Mouse (Mus musculus) brain, adult 2 months (tissue): ENCODE measurements around the gene Bmp5.
A peak's percentile ranks its signal among the peaks of the same experiment; 100 is the strongest.

Experiments
- DNase-seq: peaks from one replicate; pipeline ENCODE4 v3.0.0; 2011; ENCODE audit warnings: low read depth, low spot score

Bmp5 gene

GRCm38 (mm10) chr9:75839450-75839849, 64.3 kb downstream of the Bmp5 start:
- no peak for DNase-seq

- DNase-seq: no peak
These were observed 65.7 kb downstream of the Bmp5 start for GRCm38 (mm10) chr9:75840841-75841240.

GRCm38 (mm10) chr9:75846010-75846409, 70.8 kb downstream of the Bmp5 start:
- no peak for DNase-seq

DNA sequence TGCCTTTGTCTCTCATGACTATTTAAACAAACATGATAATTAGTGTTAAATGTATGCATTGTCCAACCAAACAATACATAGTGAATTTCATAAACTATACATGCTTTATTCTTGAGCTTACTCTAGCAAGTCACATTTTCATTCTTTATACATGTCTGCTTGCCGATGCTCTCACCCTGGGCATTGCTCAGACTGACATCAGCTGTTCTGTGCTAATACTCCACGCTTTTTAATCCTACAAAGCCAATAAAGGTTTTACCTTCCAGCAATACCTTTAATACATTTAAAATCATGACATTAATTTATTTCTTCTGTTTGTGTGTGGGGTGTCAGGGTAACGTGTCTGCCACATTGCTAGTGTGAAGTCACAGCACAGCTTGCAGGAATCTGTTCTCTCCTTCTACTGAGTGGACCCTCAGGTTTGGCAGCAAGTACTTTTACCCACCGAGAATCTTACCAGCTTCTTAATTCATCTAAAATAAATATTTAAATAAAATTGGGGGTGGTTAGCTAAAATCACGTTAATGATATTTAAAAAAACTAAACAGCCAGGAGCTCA, 75.6 kb downstream of the Bmp5 start:
- DNase-seq: no peak

DNA sequence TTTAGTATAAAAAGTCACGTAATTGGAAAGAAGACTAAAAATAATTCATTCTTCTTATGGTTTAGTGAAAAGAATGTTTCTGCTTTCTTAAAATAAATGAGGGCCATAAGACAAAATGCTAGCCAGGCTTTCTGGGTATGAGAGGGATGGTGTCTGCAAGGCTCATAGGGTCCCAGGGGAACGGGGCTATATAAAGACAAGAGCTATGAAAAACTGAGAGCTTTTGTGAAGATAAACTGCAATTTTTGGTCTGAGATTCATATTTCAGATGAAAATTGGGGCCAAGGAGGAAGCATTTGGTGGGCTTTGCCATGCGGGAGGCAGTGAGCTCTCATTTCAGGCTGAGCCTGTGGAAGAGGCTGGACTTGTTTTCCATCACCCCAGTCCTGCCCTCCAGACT, 83.0 kb downstream of the Bmp5 start:
- DNase-seq: no peak

GRCm38 (mm10) chr9:75858939-75859338, 83.8 kb downstream of the Bmp5 start:
- no peak for DNase-seq

GRCm38 (mm10) chr9:75870332-75871177, 95.4 kb downstream of the Bmp5 start:
- DNase-seq: no peak

DNA sequence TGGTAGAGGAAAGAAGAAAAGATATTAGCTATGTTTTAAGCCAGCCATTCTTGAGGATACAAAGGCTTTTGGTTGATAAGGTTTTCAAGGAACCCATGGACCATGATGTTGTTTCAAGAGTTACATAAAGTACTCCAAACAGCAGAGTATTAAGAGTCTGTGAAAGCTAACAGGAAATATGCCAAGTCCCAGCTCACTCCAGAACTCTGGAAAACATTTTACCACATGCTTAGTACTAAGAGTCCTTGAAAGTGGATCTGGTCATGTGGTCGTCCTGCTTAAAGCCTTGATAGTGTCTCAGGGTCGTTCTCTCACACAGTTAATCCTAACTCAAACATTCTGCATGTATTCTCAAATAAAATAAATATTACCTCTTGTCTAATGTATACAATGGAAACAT, 101.2 kb downstream of the Bmp5 start:
- no peak for DNase-seq

DNA sequence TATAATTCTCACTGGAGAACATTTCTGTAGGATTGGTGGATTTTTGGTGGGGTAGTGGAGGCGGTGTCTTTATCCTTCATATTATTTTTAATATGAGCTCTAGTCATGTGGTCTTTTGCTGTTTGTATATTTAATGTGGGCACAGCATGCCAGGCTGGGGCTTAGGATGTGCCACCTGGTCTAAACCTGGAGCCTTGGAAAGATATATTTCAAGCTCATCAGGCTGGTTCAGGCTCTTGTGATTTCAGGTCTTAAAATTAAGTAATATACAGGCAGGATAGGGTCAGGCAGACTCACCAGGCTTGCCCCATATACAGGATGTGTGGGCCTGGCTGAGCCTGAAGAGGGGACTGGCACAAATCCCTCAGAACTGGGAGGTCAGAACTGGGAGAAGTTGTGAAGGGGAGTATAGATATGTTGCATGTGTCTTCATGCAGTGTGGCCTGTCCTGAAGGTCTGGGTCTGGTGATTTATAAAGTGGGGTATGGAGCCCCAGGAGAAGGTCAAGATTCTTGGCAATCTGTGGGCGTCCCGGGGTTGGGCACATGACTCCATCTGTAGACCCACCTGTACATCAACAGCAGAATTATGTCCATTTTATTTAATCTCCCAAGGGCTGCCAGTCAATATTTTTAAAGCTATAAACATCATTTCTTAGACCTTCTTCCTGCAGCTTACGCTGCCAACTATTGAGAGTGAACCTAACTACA, 108.5 kb downstream of the Bmp5 start:
- peak; percentile 49 for DNase-seq

DNA sequence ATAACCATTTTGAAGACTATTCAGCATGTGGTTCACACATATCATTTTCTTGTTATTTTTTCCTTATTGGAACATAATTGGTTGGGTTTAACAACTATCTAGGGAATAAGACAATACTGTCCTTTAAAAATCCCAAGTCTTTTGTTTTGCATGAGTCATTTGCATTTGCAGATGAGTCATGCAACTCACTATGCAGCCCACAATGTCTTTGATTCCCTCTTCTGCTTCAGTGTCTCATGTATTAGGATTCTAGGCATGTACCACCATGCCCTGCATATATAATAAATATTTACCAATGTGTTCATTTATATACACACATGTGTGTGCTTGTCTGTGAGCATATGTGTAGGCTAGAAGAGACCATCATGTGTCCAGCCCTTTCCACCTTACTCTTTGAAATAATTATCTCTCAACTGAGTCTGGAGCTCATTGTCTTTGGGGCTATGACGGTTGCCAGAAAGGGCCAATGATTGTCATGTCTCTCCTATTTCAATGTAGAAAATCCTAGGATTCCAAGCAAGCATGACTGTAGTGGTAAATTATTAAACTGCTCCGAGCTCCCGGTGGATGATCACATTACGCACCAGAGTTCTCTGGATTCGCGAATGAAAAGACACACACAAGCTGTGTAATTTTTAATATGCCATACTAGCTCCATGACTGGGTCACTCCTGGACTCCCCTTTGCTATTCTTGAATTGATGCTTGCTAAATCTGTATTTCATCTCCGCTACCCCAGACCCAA, 111.8 kb downstream of the Bmp5 start:
- DNase-seq: peak; percentile 65

GRCm38 (mm10) chr9:75896918-75897317, 121.8 kb downstream of the Bmp5 start:
- no peak for DNase-seq

DNA sequence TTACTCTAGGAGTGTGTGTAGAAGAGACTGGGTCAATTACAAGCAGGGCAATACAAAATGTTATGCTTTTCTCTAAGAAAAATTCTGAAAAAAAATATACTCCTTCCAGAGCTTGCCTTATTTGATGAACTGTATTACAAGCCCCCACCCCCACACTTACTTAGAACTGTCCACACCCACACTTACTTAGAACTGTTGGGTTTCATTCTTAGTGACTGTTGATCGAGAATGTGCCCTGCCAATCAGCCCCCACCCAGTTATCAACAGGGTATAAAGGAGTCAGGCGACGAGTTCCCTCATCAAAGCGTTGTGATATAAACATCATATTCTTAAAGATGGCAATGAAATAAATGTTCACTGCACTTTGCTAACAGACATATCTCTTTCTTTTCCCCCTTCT, 122.9 kb downstream of the Bmp5 start:
- DNase-seq: no peak

GRCm38 (mm10) chr9:75901219-75901618, 126.1 kb downstream of the Bmp5 start:
- DNase-seq: peak; percentile 26

GRCm38 (mm10) chr9:75905497-75905896, 130.3 kb downstream of the Bmp5 start:
- peak; percentile 25 for DNase-seq

DNA sequence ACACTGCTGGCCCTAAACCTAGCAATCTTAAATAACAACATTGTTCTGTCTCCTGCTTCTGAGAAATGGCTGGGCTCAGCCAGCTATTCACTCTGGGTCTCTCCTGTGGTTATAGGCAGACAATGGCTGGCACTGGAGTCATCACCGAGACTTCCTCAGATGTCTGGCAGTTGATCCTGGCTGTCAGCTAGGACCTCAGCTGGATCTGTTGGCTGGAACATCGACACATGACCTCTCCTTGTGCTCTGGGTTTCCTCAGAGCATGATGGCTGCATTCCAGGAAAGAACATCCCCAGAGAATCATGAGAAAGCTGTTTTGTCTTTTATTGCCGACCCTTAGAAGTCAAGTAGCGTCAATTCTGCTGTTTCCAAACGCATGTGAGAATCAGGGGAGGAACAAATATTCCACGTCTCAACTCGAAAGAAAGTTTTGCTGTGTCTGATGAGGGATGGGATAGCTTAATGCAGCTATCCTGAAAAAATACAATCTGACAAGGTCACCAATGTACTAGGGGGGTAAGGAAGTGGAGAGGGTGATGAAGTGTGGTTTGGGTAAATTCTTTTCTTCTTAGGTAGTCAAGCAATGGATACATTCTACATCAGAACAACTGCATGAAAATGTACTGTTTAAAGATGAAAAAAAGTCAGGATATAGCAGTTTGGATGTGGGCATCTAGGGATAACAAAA, 135.1 kb downstream of the Bmp5 start:
- peak; percentile 50 for DNase-seq

DNA sequence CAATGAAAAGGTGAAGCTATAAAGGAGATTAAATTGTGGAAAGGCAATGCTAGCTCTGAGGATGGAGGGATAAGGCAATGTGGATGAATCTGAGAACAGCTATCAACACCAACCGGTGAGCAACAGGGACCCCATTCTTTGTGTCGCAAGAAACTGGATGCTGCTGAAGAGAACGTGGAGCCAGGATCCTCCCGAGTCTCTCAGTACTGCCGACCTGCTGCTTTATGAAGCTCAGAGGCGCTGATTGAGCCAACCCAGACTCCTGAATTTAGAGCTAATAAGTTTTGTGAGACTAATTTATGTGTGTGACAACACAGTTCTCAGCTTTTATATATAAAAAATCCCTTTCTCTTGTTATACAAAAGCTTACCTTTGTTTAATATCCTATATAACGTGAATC, 136.4 kb downstream of the Bmp5 start:
- no peak for DNase-seq

GRCm38 (mm10) chr9:75916027-75916426, 140.9 kb downstream of the Bmp5 start:
- DNase-seq: no peak

DNA sequence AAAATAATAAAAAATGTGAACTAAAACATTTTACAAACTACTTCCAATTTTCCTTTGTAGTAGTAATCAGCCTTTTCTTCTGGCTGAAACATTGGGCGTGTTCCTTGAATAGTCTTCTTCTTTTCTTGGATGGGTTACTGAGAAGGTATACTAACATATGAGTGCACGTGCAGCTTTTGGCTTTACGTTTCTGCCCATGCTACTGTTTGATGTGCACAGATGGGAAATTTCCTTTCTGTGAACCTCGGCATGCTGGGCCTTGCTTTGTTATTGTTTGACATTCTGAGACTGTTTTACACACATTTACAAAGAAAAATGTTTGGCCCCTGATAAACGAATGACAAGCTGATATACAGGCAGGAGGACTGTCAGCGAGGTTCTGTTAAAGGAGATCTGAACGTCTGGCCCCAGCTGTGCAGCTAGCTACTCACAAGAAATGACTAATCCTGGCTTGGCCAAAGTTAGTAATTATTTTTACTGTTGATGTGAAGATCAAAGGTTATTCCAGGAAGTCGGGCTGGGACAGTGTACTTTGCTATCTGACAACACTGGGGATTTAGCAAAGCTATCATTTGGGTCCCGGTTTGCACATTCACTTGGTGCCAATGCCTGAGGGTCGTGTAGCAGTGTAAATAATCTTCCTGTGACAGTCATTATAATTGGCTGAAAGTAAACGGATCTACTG, 152.2 kb downstream of the Bmp5 start:
- peak; percentile 16 for DNase-seq

GRCm38 (mm10) chr9:75928068-75928467, 152.9 kb downstream of the Bmp5 start:
- no peak for DNase-seq

DNA sequence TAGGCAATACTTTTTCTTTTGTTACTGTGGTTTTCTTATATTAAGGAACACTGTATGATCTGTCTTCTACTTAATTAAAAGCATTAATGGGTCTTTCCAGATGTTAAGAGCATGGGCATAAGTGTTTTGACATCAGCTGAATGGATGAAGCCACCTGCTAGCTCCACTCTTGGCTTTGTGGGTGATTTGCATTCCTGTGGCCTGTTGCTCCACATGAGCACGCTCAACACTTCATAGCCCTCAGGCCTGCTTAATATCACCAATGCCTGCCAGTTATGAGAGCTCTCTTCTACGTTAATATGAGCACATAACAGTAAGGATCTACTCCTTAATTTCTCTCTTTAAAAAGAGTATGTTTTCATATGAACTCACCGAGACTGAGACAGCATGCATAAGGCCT, 169.5 kb downstream of the Bmp5 start:
- DNase-seq: no peak
